Mouse (Mus musculus) neural tube, embryonic 12.5 days (tissue): Measurements from ENCODE around the gene Tll2. TPM values are rescaled to one million over a fixed set of nuclear protein-coding genes. Genes with fewer than 3 reads are reported as not detected.

Experiments
- ATAC-seq: fragments of 200-750 bp; cut with Nextera tagmentation; 2 replicates; pipeline ENCODE4 v1.8.0; 2017; ENCODE audit warnings: low read depth, mild to moderate bottlenecking, moderate TSS enrichment, moderate library complexity; ENCODE audit not compliant: low FRiP score
- H3K27ac ChIP-seq: fragments of 300-500 bp; sonication (generic); 2 replicates; pipeline ENCODE4 v1.5.1; 2016
- H3K27me3 ChIP-seq: fragments of 300-500 bp; sonication (generic); replicated peaks from 2 replicates; pipeline ENCODE4 v1.6.1; 2016; ENCODE audit warnings: mild to moderate bottlenecking
- H3K36me3 ChIP-seq: fragments of 300-500 bp; sonication (generic); 2 replicates; pipeline ENCODE4 v1.6.1; 2016; ENCODE audit warnings: mild to moderate bottlenecking
- H3K4me1 ChIP-seq: fragments of 300-500 bp; sonication (generic); 2 replicates; pipeline ENCODE4 v1.6.1; 2016
- H3K4me2 ChIP-seq: fragments of 300-500 bp; sonication (generic); replicated peaks from 2 replicates; pipeline ENCODE4 v1.6.1; 2016; ENCODE audit warnings: mild to moderate bottlenecking
- H3K4me3 ChIP-seq: fragments of 300-500 bp; sonication (generic); 2 replicates; pipeline ENCODE4 v1.5.1; 2016
- H3K9ac ChIP-seq: fragments of 300-500 bp; sonication (generic); 2 replicates; pipeline ENCODE4 v1.6.1; 2016; ENCODE audit warnings: mild to moderate bottlenecking
- H3K9me3 ChIP-seq: fragments of 300-500 bp; sonication (generic); 2 replicates; pipeline ENCODE4 v1.6.1; 2016; ENCODE audit warnings: mild to moderate bottlenecking
- WGBS: fragments of 180-500 bp; shearing (Covaris S2); methylation state at CpG from one replicate; pipeline ENCODE4 v1.1.7; 2016; 5-methylcytosine and 5-hydroxymethylcytosine counted together
- polyA plus RNA-seq: library from polyadenylated mRNA; unstranded; fragments of >200 nt; fragmentation: Nextera tagmentation; extraction: Ambion mirVana; gene quantifications from 2 replicates; pipeline ENCODE4 v1.2.1, GENCODE M21; 2016

The Tll2 gene
- polyA plus RNA-seq, 1 experiment from 2014 or later, result 1.5 TPM

- H3K36me3 ChIP-seq, result no peaks in the 10 kb centered on the region
- no peak overlapping the region for H3K9ac ChIP-seq
- no peak overlapping the region for H3K4me2 ChIP-seq
- H3K4me3 ChIP-seq, result no peak overlapping the region
- H3K27me3 ChIP-seq, result no peaks in the 10 kb centered on the region
- no peaks in the 10 kb centered on the region for H3K4me1 ChIP-seq
- no peaks in the 10 kb centered on the region for H3K9me3 ChIP-seq
- ATAC-seq, result no peak
- no peak overlapping the region for H3K27ac ChIP-seq
- WGBS, result 77% methylated on average over 4 of the region's 4 CpGs
These were observed 170.7 kb downstream of the Tll2 start for GRCm38 (mm10) chr19:41035809-41036551.

Other genes with a start within 250 kb of the Tll2 start
- gene Blnk, start 212.3 kb downstream of the Tll2 start, polyA plus RNA-seq, result 0.58 and 0.64 TPM in 2 replicates
- 0.15 and 0.17 TPM in 2 replicates for gene Dntt, start 177.6 kb downstream of the Tll2 start, polyA plus RNA-seq
- gene Opalin, start 129.7 kb downstream of the Tll2 start, polyA plus RNA-seq, result not detected in 2 replicates
- gene Tm9sf3, start 57.2 kb upstream of the Tll2 start, polyA plus RNA-seq, result 123 and 137 TPM in 2 replicates
- gene Pik3ap1, start 178.3 kb upstream of the Tll2 start, polyA plus RNA-seq, result 1.7 and 2.2 TPM in 2 replicates